Mouse (Mus musculus) hindbrain, embryonic 11.5 days (tissue): ENCODE measurements around the gene Abhd17a. TPM values are rescaled to one million over a fixed set of nuclear protein-coding genes. Genes with fewer than 3 reads are reported as not detected.

ENCODE experiments used
- ATAC-seq: fragments of 200-750 bp; cut with Nextera tagmentation; 2 replicates; pipeline ENCODE4 v1.8.0; 2017; ENCODE audit warnings: mild to moderate bottlenecking, moderate TSS enrichment, moderate library complexity; ENCODE audit not compliant: low FRiP score
- DNase-seq: peaks from one replicate; pipeline ENCODE4 v3.0.0-alpha.2; 2015; ENCODE audit warnings: low spot score
- H3K27ac ChIP-seq: fragments of 300-500 bp; sonication (generic); 2 replicates; pipeline ENCODE4 v1.5.1; 2014; ENCODE audit warnings: mild to moderate bottlenecking, low read depth, low read length
- H3K27me3 ChIP-seq: fragments of 300-500 bp; sonication (generic); 2 replicates; pipeline ENCODE4 v1.6.1; 2014; ENCODE audit warnings: mild to moderate bottlenecking, low read length, moderate library complexity, mixed read lengths; ENCODE audit not compliant: control insufficient read depth, insufficient read depth
- H3K36me3 ChIP-seq: fragments of 300-500 bp; sonication (generic); 2 replicates; pipeline ENCODE4 v1.6.1; 2014; ENCODE audit warnings: mild to moderate bottlenecking, low read length, moderate library complexity, mixed read lengths; ENCODE audit not compliant: control insufficient read depth, insufficient read depth
- H3K4me1 ChIP-seq: fragments of 300-500 bp; sonication (generic); replicated peaks from 2 replicates; pipeline ENCODE4 v1.6.1; 2014; ENCODE audit warnings: low read length, mixed read lengths; ENCODE audit not compliant: control insufficient read depth, insufficient read depth
- H3K4me2 ChIP-seq: fragments of 300-500 bp; sonication (generic); replicated peaks from 2 replicates; pipeline ENCODE4 v1.6.1; 2014; ENCODE audit warnings: mild to moderate bottlenecking, low read depth, low read length
- H3K4me3 ChIP-seq: fragments of 300-500 bp; sonication (generic); 2 replicates; pipeline ENCODE4 v1.5.1; 2014; ENCODE audit warnings: low read depth, low read length
- H3K9ac ChIP-seq: fragments of 300-500 bp; sonication (generic); 2 replicates; pipeline ENCODE4 v1.6.1; 2014; ENCODE audit warnings: low read depth, low read length
- H3K9me3 ChIP-seq: fragments of 300-500 bp; sonication (generic); 2 replicates; pipeline ENCODE4 v1.6.1; 2016; ENCODE audit warnings: low read length; ENCODE audit not compliant: control insufficient read depth
- whole genome bisulfite sequencing: fragments of 180-500 bp; shearing (Covaris S2); extraction: QIAGEN DNeasy Blood & Tissue Kit; methylation state at CpG from one replicate; pipeline ENCODE4 v1.1.7; 2014; 5-methylcytosine and 5-hydroxymethylcytosine counted together
- polyA plus RNA-seq: library from polyadenylated mRNA; unstranded; fragments of >200 nt; fragmentation: Nextera tagmentation; extraction: Ambion mirVana; gene quantifications from 2 replicates; pipeline ENCODE4 v1.2.1, GENCODE M21; 2014

Abhd17a gene
- polyA plus RNA-seq, 1 experiment from 2014 or later, result 98.8 TPM

DNA sequence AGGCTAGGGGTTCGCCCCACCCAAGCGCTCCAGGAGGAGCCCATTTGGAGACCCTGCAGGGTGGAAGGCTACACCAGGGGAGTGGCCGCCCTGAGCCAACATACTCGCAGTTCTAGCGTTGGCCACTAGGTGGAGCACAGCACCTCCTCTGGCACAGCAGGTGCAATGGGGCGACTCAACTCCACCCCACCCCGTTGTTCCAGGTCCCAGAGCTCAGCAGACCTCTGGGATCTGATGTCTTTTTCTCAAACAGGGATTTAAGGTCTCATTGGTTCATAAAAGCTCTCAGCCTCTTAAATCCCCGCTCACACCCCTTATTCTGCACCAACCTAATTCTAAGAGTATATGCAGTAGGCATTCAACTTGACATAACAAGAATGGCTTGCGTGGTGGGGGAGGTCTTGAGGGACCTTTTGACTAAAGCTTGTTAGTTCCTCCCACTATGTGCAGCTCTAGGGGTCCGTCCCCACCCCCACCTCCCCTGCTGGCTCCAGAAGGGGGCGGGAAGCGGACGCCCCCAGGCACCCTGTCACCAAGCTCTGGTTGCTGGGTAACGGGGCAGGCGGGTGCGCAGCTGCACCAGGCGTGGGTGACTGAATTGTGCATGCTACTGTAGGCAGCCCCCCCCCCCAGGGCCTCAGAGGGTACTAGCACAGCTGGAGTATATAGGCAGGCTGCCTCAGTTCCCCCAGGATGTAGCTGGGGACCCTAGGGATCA lies 23.6 kb downstream of the Abhd17a start:
- peaks cover 10% of the 10 kb centered on the region for H3K4me1 ChIP-seq
- H3K4me2 ChIP-seq, result peak overlapping the region; percentile 18; the same call in 1 of the 2 replicates
- H3K4me3 ChIP-seq, result no peak overlapping the region
- no peaks in the 10 kb centered on the region for H3K9me3 ChIP-seq
- DNase-seq (peak; percentile 92), ATAC-seq (peak; percentile 68)
- WGBS, result 13% methylated on average over 17 of the region's 17 CpGs
- no peak overlapping the region for H3K9ac ChIP-seq
- H3K27me3 ChIP-seq, result no peaks in the 10 kb centered on the region
- peak overlapping the region; percentile 34 for H3K27ac ChIP-seq
- H3K36me3 ChIP-seq, result no peaks in the 10 kb centered on the region

GRCm38 (mm10) chr10:80561116-80561944 lies 28.8 kb downstream of the Abhd17a start, which contains the start of gene Rexo1:
TSS of gene Rexo1 (minus strand) at chr10:80561560.
- H3K36me3 ChIP-seq, result no peaks in the 10 kb centered on the region
- H3K4me2 ChIP-seq, result peak within 1 kb of the TSS; percentile 93
- no peaks in the 10 kb centered on the region for H3K27me3 ChIP-seq
- DNase-seq (peak; percentile 96), ATAC-seq (peak; percentile 81)
- no peaks in the 10 kb centered on the region for H3K9me3 ChIP-seq
- peak within 1 kb of the TSS; percentile 85 for H3K27ac ChIP-seq
- peak within 1 kb of the TSS; percentile 98 for H3K4me3 ChIP-seq
- H3K4me1 ChIP-seq, result peaks cover 6% of the 10 kb centered on the region
- peak within 1 kb of the TSS; percentile 93 for H3K9ac ChIP-seq
- 0% methylated on average over 64 of the region's 72 CpGs for WGBS

- H3K36me3 ChIP-seq, result no peaks in the 10 kb centered on the region
- peaks cover 6% of the 10 kb centered on the region for H3K4me1 ChIP-seq
- WGBS, result 2% methylated on average over 13 of the region's 13 CpGs
- ATAC-seq, result no peak
- no peaks in the 10 kb centered on the region for H3K27me3 ChIP-seq
- H3K27ac ChIP-seq, result no peak overlapping the region
- no peaks in the 10 kb centered on the region for H3K9me3 ChIP-seq
- H3K4me3 ChIP-seq, result peak overlapping the region; percentile 98
- DNase-seq, result no peak
- peak overlapping the region; percentile 93 for H3K9ac ChIP-seq
- peak overlapping the region; percentile 93 for H3K4me2 ChIP-seq
Observed at GRCm38 (mm10) chr10:80560621-80561020, 29.5 kb downstream of the Abhd17a start.

DNA sequence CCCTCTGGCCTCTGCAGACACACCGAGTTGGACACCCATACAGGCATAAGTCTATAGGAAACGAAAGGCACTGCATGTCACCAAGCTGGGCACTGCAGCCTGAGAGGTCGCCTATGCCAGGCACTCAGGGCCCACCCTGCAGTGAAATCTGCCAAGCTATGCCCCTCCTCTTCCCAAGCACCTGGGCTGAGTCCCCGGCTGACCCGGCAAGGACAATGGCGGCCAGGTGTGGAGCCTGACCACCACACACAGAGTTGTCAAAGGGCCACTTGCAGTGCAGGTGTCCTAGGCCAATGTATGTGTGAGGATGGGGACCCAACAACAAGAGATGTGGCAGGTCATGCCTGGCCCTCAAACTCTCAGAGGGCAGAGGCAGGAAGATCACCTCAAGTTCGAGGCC lies 30.7 kb downstream of the Abhd17a start:
- Histone ChIP-seq H3K4me2 (no peak overlapping the region), H3K27me3 (no peaks in the 10 kb centered on the region), H3K4me3 (no peak overlapping the region), H3K4me1 (peaks cover 6% of the 10 kb centered on the region), H3K36me3 (no peaks in the 10 kb centered on the region), H3K9me3 (no peaks in the 10 kb centered on the region), H3K9ac (no peak overlapping the region), H3K27ac (no peak overlapping the region)
- DNase-seq (no peak), ATAC-seq (no peak)
- WGBS, result 91% methylated on average over 7 of the region's 7 CpGs

DNA sequence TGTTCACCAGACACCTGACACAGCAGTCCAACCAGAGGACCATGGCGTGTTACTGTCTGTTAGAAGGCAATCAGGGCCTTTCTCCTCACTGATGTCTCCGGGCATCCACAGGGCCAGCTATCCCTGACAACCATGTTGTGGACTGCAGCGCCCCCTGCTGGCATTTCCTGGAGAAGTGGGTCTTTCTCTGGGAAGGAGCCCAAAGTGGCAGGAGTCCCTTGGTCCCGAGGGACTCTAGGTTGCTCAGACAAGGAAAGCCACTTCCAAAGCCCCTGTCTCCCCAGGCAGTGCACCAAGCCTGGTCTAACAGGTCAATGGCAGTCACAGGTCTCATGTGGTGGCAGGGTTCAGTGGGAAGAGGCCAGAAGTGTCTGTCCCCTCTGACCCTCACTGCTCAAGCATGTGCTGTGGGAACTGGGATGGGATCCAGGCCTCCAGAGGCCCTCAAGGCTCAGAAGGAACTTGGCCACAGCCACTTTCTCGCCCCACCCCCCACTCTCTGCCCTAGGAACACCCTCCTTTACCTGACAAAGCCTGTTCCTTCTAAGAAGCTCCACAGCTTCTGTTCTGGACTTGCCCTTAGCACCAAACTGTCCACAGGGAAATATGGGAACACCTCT lies 32.7 kb downstream of the Abhd17a start:
- Histone ChIP-seq H3K27me3 (no peaks in the 10 kb centered on the region), H3K4me2 (no peak overlapping the region), H3K9ac (no peak overlapping the region), H3K36me3 (no peaks in the 10 kb centered on the region), H3K4me3 (no peak overlapping the region), H3K4me1 (peaks cover 6% of the 10 kb centered on the region), H3K27ac (no peak overlapping the region), H3K9me3 (no peaks in the 10 kb centered on the region)
- 43% methylated on average over 5 of the region's 5 CpGs for WGBS
- ATAC-seq (no peak), DNase-seq (peak; percentile 87)

- ATAC-seq, result no peak
- no peaks in the 10 kb centered on the region for H3K9me3 ChIP-seq
- no peak overlapping the region for H3K9ac ChIP-seq
- no peak overlapping the region for H3K4me3 ChIP-seq
- H3K36me3 ChIP-seq, result no peaks in the 10 kb centered on the region
- no peak overlapping the region for H3K4me2 ChIP-seq
- no peaks in the 10 kb centered on the region for H3K4me1 ChIP-seq
- no peak overlapping the region for H3K27ac ChIP-seq
- no peak for DNase-seq
- WGBS, result 90% methylated on average over 6 of the region's 6 CpGs
- no peaks in the 10 kb centered on the region for H3K27me3 ChIP-seq
Observed at GRCm38 (mm10) chr10:80553997-80554396, 36.1 kb downstream of the Abhd17a start.

- no peak overlapping the region for H3K27ac ChIP-seq
- WGBS, result 92% methylated on average over 8 of the region's 8 CpGs
Observed at GRCm38 (mm10) chr10:80553575-80553974, 36.6 kb downstream of the Abhd17a start.

DNA sequence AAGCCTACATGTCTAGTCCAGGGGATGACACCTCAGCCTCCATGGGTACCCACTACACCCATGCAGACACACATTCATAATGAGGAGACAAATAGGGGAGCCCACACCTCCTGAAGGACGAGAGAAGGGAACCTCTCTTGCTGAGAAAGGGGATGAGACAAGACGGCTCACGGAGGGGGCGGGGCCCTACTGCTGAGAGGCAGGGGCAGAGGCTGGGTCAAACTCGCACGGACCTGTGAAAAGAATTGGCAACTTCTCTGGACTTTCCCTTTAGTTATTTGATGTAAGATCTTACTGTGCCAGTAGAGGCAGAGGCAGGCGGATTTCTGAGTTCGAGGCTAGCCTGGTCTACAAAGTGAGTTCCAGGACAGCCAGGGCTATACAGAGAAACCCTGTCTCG lies 37.8 kb downstream of the Abhd17a start:
- Histone ChIP-seq H3K36me3 (no peaks in the 10 kb centered on the region), H3K4me3 (no peak overlapping the region), H3K27me3 (no peaks in the 10 kb centered on the region), H3K9ac (no peak overlapping the region), H3K9me3 (no peaks in the 10 kb centered on the region), H3K27ac (no peak overlapping the region), H3K4me1 (no peaks in the 10 kb centered on the region), H3K4me2 (no peak overlapping the region)
- no peak for ATAC-seq
- 70% methylated on average over 9 of the region's 9 CpGs for WGBS
- no peak for DNase-seq

More at GRCm38 (mm10) chr10:80553575-80553974, 36.6 kb downstream of the Abhd17a start:
- no peaks in the 10 kb centered on the region for H3K27me3 ChIP-seq
- H3K4me2 ChIP-seq, result no peak overlapping the region
- DNase-seq, result no peak
- no peaks in the 10 kb centered on the region for H3K9me3 ChIP-seq
- H3K9ac ChIP-seq, result no peak overlapping the region
- H3K4me3 ChIP-seq, result no peak overlapping the region
- H3K4me1 ChIP-seq, result no peaks in the 10 kb centered on the region
- no peaks in the 10 kb centered on the region for H3K36me3 ChIP-seq
- no peak for ATAC-seq
